Mouse (Mus musculus) MEL-GATA-1-ER (cell line): ENCODE measurements at regions not wholly inside any gene's neighbourhood (a gene's known extent, or its start where the extent isn't known, plus 50 kb on each side); places are given as distances from the start of the nearest gene placed in this dataset.

Experiments
- DNase-seq: peaks from one replicate; pipeline ENCODE4 v3.0.0-alpha.2; 2012; ENCODE audit warnings: low read depth; ENCODE audit errors: extremely low read depth

DNA sequence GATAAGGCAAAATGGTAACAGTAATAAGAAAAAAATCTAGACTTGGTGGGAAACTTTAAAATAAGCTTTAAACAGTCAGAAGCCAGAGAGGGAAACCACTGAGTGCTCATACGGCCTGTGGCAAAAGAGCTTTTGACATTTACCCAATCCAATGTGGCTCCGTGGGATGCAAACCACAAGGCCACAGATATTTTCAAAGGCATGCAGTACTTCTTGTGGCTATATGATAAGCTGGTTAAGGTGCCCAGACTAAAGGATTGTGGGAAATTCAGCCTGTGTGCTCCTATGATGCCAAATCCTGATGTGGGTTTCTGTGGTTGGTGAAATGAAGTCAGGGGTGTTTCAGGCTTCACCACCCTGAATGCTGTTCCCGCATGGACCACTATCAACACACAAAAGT is 355.8 kb downstream of the Sorl1 start:
- no peak for DNase-seq

DNA sequence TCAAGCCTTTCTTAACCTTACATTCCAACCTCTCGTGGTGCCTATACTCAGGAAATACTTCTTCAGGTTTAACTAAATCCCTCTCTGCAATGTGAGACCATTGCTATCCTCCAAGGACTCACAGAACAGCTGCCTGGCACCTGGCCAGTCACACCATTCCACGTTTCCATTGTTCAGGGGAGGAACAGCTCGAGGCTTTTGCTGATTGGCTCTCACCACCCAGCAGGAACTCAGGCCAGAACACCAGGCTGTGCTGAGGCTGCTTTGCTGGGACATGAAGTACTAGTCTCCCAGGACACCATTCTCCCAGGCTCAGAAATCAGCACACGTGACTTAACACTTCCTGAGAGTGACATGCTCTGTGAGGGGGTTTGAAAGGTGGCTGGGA is 357.6 kb downstream of the Sorl1 start:
- DNase-seq, result no peak

DNA sequence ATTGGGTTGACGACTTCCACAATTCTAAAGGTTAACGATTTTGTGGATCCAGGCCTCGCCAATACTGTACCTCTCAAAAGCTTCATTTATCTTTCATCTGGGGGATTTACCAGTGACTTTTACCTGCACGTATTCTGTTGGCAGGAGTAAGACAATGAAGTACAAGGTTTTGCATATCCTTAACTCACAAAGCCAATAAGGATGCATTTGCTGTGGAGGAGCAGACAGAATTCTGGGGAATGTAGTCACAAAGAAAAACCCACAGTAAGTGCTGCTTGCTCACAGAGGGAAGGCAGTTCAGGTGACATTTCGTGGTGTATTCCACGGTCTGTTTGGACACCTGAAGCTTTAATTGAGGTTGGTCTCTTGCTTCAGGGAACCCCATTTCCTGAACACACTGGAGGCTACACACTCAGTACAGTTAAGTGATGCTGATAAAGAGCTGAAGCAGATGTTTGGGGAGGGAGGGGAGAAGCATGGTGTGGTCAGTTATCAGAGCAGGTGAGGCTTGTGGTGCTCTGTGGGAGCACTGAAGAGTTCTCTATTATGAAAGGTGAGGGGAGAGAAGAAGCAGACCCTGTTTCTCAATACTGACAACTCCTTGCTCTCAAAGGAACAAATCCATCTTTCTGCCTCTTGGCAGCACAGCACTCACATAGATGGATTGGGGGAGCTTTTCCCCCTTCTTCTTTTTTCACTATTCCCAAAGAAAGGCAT is 358.1 kb downstream of the Sorl1 start:
- no peak for DNase-seq

DNA sequence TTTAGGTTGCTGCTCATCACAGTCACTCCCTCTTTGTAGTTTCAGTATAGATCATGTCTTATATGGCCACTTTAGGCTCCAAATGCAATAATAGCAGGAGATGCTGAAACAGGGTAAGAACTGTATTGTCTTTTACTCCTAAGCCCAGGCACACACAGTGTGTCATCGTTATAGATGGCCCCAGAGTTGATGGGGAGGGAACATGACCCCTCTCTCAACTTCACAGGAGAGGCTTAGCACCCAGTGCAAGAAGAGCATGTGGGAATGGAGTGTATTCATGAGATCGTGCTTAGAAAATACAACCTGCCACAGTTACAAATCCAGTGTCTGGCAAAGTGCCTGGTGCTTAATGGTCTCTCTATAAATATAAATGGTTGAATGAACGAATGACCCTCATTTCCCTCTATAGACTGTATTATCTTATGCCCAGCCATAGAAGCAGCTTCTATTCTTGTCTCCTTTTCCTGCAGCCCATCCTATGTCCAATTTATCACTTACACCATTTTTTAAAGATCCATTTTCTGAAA is 363.0 kb downstream of the Sorl1 start:
- no peak for DNase-seq

DNA sequence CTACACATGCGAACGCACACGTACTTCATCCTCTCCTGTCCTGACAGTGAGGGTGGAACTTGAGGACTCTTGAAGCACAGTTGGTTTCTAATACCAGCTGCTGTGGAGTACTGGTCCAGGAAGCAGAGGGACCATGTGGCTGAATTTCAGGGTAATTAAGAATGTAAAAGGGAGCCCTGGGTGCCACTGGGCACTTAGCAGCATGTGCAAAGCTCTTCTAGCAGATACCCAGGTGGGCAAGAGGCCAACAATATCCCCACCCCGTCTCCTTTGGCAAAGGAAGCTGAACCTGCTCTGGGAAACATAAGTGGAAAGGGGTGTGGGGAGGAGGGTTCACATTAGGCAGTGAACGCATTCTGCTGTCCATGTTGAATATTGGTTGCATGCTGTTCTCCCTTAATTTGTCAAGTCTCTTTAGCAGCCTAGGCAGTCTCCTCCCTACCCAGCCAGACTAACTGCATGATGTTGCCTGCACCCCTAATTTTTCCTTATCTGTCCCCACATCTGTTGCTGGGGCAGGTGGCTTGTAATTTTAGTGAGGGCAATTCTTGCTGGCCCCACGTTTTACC is 369.6 kb downstream of the Sorl1 start:
- no peak for DNase-seq

- DNase-seq, result no peak
Measured at GRCm38 (mm10) chr9:41745979-41746647, 378.0 kb downstream of the Sorl1 start.

- no peak for DNase-seq
Measured at GRCm38 (mm10) chr9:41741500-41741899, 382.6 kb downstream of the Sorl1 start.

DNA sequence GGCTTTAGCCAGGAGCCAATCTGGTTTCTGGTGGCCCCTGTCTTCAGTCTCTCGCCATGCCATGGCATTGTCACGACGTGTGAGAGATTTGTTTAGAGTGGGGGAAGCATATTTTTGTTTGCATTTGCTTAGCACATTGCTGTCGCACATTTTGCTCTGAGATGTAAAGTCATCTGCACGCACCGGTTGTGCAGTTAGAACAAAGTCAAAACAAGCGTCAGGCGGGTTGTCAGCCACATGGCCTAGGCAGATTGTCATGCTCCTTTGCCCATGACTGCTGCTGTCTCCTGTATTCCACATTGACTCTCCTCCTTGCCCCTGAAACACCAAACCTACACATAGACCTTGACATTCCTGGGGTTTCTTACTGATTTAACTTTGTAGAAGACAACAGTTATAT is 383.6 kb downstream of the Sorl1 start:
- no peak for DNase-seq

- no peak for DNase-seq
Measured at GRCm38 (mm10) chr9:41737671-41738070, 386.4 kb downstream of the Sorl1 start.

- DNase-seq, result no peak
Measured at GRCm38 (mm10) chr9:41736881-41737280, 387.2 kb downstream of the Sorl1 start.

- DNase-seq, result no peak
Measured at GRCm38 (mm10) chr9:41736234-41736859, 387.8 kb downstream of the Sorl1 start.

DNA sequence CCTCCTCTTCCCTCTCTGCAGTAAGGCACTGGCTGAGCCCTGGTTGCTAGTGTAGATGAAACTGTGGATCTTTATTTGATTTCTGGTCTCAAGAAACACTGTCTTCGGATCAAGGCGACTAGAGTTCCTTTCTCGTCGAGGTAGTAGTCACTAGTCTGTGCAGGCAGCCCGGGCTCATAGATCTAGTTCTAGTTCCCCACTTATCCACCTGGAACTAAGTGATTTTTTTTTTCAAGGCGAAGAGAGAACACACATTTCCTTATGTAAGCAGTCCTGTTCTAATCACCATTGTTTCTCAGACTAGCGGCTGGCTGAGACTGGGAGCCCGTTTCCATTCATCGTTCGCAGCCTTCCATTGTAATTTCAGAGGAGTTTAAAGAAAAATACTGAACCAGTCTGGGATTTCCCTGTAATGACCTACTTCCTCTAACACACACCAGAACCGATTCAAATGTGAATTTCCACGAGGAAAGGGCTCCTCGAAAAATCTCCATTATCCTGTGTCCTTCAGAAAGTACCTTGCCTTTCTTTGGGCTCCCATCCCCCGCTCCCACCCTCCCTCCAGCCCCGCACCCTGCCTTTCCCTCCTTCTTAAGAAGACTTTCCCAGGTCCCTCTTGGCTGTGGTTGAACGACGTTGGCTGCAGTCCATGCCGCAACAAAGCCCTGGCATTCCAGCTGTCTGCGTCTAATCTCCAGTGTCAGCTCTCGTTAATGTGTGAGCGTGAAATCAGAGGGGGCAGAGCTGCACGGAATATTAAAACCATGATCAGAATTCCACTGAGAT is 388.5 kb downstream of the Sorl1 start:
- DNase-seq, result no peak

GRCm38 (mm10) chr9:41734925-41735447 is 389.1 kb downstream of the Sorl1 start:
- no peak for DNase-seq

GRCm38 (mm10) chr9:41721609-41722008 is 402.5 kb downstream of the Sorl1 start:
- no peak for DNase-seq

- DNase-seq, result no peak
Measured at GRCm38 (mm10) chr9:41715231-41715630, 408.9 kb downstream of the Sorl1 start.

GRCm38 (mm10) chr9:41705972-41706371 is 418.1 kb downstream of the Sorl1 start:
- DNase-seq, result no peak

DNA sequence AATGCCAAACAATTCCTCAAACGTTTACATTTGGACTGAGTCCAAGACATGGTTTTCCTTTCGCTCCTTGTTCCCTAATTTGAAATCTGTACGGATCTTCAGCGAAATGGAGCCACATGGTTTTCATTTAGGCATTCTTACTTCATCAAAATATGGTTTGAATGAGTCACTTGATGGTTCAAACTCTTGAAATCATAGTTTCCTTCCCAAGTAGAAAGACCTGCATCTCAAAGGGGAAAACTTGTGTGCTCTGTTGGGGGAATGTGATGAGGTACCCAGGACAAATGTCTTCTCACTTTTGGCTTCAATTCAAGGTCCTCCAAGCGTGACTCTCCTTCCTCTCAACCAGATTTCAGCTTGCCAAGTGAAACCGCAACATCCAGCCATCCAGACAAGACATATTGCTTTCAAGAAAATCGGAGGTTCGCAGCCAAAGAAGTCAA is 418.6 kb downstream of the Sorl1 start:
- no peak for DNase-seq

DNA sequence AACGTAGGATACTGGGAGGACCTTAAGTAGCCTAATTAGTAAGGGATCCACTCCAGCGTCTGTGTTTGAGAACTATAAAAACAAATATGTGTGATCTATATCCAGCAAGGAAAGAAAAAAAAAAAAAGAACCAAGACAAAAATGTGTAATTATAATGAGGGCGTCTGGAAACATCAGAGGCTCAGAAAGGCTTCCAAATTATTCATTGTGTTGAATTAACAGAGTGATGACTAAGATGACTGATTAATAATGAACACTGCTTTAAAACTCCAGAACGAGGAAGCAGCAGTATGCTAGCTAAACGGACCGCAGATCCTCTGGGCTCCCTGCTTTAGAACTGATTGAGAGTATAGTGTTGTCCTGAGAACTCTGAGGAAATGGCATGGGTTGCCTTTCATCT is 421.0 kb downstream of the Sorl1 start:
- DNase-seq, result no peak

DNA sequence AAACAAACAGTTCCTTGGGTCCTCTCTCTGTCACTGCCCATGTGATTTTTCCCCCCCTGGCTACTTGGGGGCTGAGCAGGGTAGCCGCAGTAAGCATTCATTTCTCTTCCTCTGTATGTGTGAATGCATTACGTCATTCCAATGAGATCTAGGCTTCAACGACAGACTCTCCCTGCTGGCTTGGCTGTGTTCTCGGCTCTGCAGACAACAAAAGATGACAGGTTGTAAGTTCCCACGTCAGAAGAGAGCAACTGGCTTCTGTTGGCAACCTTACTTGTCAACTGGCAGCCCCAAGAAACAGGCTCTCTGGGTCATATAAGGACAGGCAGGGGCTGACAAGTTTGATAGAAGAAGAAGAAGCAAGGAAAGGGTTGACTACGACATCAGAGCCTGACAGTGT is 423.4 kb downstream of the Sorl1 start:
- no peak for DNase-seq

DNA sequence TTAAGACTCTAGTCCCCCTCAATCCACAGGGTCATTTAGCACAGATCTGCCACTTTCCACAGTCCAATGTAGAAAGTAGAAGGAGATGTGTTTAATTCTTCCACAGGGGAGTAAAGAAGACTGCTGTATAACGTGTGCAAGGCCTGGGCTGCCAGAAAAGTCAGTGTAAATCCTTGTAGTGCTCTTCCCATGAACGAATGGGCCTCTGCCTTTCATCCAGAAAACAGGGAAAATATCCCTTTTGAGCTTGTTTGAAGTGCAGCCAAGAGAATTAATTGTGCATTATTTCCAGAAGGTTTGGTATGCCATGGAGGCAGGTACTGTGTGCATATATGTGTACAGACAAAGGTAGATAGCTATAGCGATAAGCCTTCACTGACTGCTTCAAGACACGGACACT is 425.1 kb downstream of the Sorl1 start:
- DNase-seq, result no peak
